26 mouse cellular contexts compared by ENCODE assay signal in the genomic region with DNA sequence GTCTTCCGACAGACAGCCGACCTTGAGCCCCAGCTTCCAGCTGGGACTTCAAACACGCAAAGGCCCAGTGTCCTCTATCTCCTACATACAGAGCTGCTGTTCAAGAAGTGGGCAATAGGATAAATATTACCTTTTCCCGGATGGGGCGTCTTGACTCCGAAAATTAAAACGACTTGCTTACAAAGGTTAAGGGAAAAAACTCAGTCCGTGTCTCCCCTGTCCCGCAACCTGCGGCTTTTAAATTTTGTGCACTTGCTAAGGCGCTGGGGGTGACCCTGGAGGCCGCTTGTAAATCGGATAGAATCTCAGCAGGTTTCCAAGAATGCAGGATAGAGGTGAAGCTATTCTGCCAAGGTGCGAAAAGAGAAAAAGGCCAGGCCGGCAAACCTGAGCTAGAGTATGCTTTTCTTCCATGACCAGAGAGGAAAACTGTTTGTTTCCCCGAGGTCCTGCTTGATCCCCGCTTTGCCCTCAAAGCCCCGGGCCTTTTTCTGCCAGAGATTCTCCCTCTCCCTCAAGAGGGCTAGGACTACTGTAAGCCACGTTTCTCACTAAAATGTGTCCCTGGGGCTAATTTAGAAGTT. TPM values are rescaled to one million over a fixed set of nuclear protein-coding genes. Genes with fewer than 3 reads are reported as not detected.
A peak's percentile ranks its signal among the peaks of the same experiment; 100 is the strongest.
DNase-seq lines count a peak whose midpoint lies in the region; ATAC-seq and TF ChIP-seq lines count a peak whose summit lies in the region.
"Had no signal": no experiment of that assay in that cellular context is flagged by ENCODE, and none has a peak within 500 bp of the region (broad histone marks: within the 10 kb centered on the region; RNA-seq: fewer than 3 reads in every experiment).

No protein-coding gene starts in this region.

- peak; percentile 47 for DNase-seq in embryo, embryonic 9.5 days (ENCODE audit: extremely low spot score)
- no peak for DNase-seq in embryo, embryonic 10 days (ENCODE audit: low spot score)
- DNase-seq in intestine, embryonic 14.5 days (ENCODE audit: low spot score) = peak; percentile 63
- peak; percentile 42 for DNase-seq in Muller cell, postnatal 12 days (ENCODE audit: inconsistent ontology term)
- DNase-seq in limb, embryonic 10.5 days (ENCODE audit: low spot score) = peak; percentile 51
- DNase-seq in urinary bladder, postnatal 36 days (ENCODE audit: low spot score in 2 of 2) = no peak
- DNase-seq: adrenal gland, postnatal 25 days; cerebellum, adult 11-12 months; gastrocnemius, postnatal 10 days; heart, adult 11 months; heart, postnatal 4 days; kidney, postnatal 4 days; layer of hippocampus, adult 9-11 months; left cerebral cortex, postnatal 4 days; lung, adult 18-20 months; lung, postnatal 36 days; thymus, adult 2 months had no signal

- peaks cover 5% of the 10 kb centered on the region; the same call in 1 of the 2 replicates for H3K4me1 ChIP-seq in intestine, embryonic 14.5 days (replicated peaks; ENCODE audit: control insufficient read depth, insufficient read depth, low read length)
- no peaks in the 10 kb centered on the region for H3K4me1 ChIP-seq in intestine, postnatal 0 days (replicated peaks; ENCODE audit: control insufficient read depth, insufficient read depth, low read length)
- H3K4me1 ChIP-seq in limb, embryonic 10.5 days = peaks cover 14% of the 10 kb centered on the region

- H3K36me3 ChIP-seq in intestine, embryonic 14.5 days (ENCODE audit: control insufficient read depth, insufficient read depth, low read length) = no peaks in the 10 kb centered on the region
- no peaks in the 10 kb centered on the region for H3K36me3 ChIP-seq in intestine, postnatal 0 days (ENCODE audit: control insufficient read depth, insufficient read depth)
- no peaks in the 10 kb centered on the region for H3K36me3 ChIP-seq in limb, embryonic 10.5 days
- H3K36me3 ChIP-seq: embryonic facial prominence, embryonic 13.5 days; heart, embryonic 13.5 days had no signal

- no peak overlapping the region for H3K4me2 ChIP-seq in intestine, embryonic 14.5 days (ENCODE audit: low read length)
- no peak overlapping the region for H3K4me2 ChIP-seq in intestine, postnatal 0 days (replicated peaks; ENCODE audit: low read depth)
- H3K4me2 ChIP-seq: embryonic facial prominence, embryonic 13.5 days; heart, embryonic 13.5 days; liver, embryonic 11.5 days had no signal

- no peak overlapping the region for H3K27ac ChIP-seq in intestine, embryonic 14.5 days (ENCODE audit: low read depth)
- H3K27ac ChIP-seq in intestine, postnatal 0 days (ENCODE audit: low read depth, low read length) = no peak overlapping the region
- H3K27ac ChIP-seq in limb, embryonic 10.5 days = no peak overlapping the region
- H3K27ac ChIP-seq: embryonic facial prominence, embryonic 13.5 days; heart, embryonic 13.5 days; left cerebral cortex, adult 2 months had no signal

- TF ChIP-seq CTCF in intestine, postnatal 0 days (IDR thresholded peaks at IDR 0.05; ENCODE audit: low read depth) = no peak

- H3K4me3 ChIP-seq in intestine, embryonic 14.5 days (ENCODE audit: low read depth, low read length) = no peak overlapping the region
- no peak overlapping the region for H3K4me3 ChIP-seq in intestine, postnatal 0 days (ENCODE audit: low read depth, low read length)
- no peak overlapping the region for H3K4me3 ChIP-seq in limb, embryonic 10.5 days
- H3K4me3 ChIP-seq: embryonic facial prominence, embryonic 13.5 days; heart, embryonic 13.5 days; left cerebral cortex, adult 2 months; myocyte had no signal

- WGBS in intestine, embryonic 14.5 days = 2% methylated on average over 19 of the region's 19 CpGs
- WGBS in intestine, postnatal 0 days = 5% methylated on average over 19 of the region's 19 CpGs
- 2% methylated on average over 19 of the region's 19 CpGs for WGBS in limb, embryonic 10.5 days

- peaks cover 85% of the 10 kb centered on the region for H3K27me3 ChIP-seq in intestine, embryonic 14.5 days (replicated peaks; ENCODE audit: control insufficient read depth, insufficient read depth, low read length)
- peaks cover 70% of the 10 kb centered on the region for H3K27me3 ChIP-seq in intestine, postnatal 0 days (replicated peaks; ENCODE audit: control insufficient read depth, insufficient read depth, low read length)
- peaks cover 72% of the 10 kb centered on the region for H3K27me3 ChIP-seq in limb, embryonic 10.5 days (ENCODE audit: low read depth, poor library complexity, severe bottlenecking)

- H3K9ac ChIP-seq in intestine, embryonic 14.5 days (ENCODE audit: low read length) = no peak overlapping the region
- no peak overlapping the region for H3K9ac ChIP-seq in intestine, postnatal 0 days (ENCODE audit: low read depth, low read length)
- H3K9ac ChIP-seq: embryonic facial prominence, embryonic 13.5 days; heart, embryonic 13.5 days had no signal

- H3K9me3 ChIP-seq in intestine, embryonic 14.5 days (ENCODE audit: control insufficient read depth, low read length) = no peaks in the 10 kb centered on the region
- no peaks in the 10 kb centered on the region for H3K9me3 ChIP-seq in intestine, postnatal 0 days (ENCODE audit: control insufficient read depth)
- no peaks in the 10 kb centered on the region for H3K9me3 ChIP-seq in limb, embryonic 10.5 days (replicated peaks)
- H3K9me3 ChIP-seq: embryonic facial prominence, embryonic 13.5 days; heart, embryonic 13.5 days had no signal

- no peak for ATAC-seq in intestine, embryonic 14.5 days (replicated peaks; ENCODE audit: low FRiP score, low TSS enrichment, low read depth)
- no peak for ATAC-seq in intestine, postnatal 0 days
- ATAC-seq: CD4-positive, CD25-positive, alpha-beta regulatory T cell, adult 4 months had no signal

RNA-seq across cellular contexts. Expression of gene Six6, which starts 2.1 kb away (rescaled TPM):
- polyA plus RNA-seq in intestine, embryonic 14.5 days (2014; fragmentation: Nextera tagmentation; extraction: Ambion mirVana) = not detected in 2 replicates
- polyA plus RNA-seq in intestine, postnatal 0 days (2015; fragmentation: Nextera tagmentation; extraction: Ambion mirVana) = not detected in 2 replicates
- not detected in 2 replicates for polyA plus RNA-seq in limb, embryonic 10.5 days (2016; fragmentation: Nextera tagmentation; extraction: Ambion mirVana)
- polyA plus RNA-seq: CD4-positive, CD25-positive, alpha-beta regulatory T cell, adult 4 months; embryonic facial prominence, embryonic 13.5 days; heart, embryonic 13.5 days; kidney, embryonic 14.5 days; liver, embryonic 11.5 days; myocyte; stomach, embryonic 16.5 days; thymus, adult 2 months had no signal

RNA-seq across cellular contexts. Expression of gene 4930447C04Rik, which starts 2.9 kb away (rescaled TPM):
- polyA plus RNA-seq in intestine, embryonic 14.5 days (2014; fragmentation: Nextera tagmentation; extraction: Ambion mirVana) = 1.0 and 2.0 TPM in 2 replicates
- polyA plus RNA-seq in intestine, postnatal 0 days (2015; fragmentation: Nextera tagmentation; extraction: Ambion mirVana) = 0.59 and 0.61 TPM in 2 replicates
- 2.2 and 4.0 TPM in 2 replicates for polyA plus RNA-seq in limb, embryonic 10.5 days (2016; fragmentation: Nextera tagmentation; extraction: Ambion mirVana)
- polyA plus RNA-seq: myocyte; thymus, adult 2 months had no signal

Comparison
In these comparisons a context has a peak if more than half of its experiments do, and no peak if none do; other contexts are left out.
1. DNase-seq: peak in embryo, embryonic 9.5 days (single experiment), intestine, embryonic 14.5 days (single experiment), Muller cell, postnatal 12 days (single experiment) and limb, embryonic 10.5 days (single experiment); none in embryo, embryonic 10 days (single experiment) and urinary bladder, postnatal 36 days (0 of 2).